Mouse (Mus musculus) layer of hippocampus, postnatal 36 days (tissue): ENCODE results near the gene Rtl8b. TPM values are rescaled to one million over a fixed set of nuclear protein-coding genes. Genes with fewer than 3 reads are reported as not detected.
"Not testable (repeated sequence)": the region's sequence is repeated elsewhere in the genome, so short reads cannot be mapped to it uniquely, and the experiment has no call there.

Experiments
- DNase-seq, 2 experiments: peaks; one replicate each; pipeline ENCODE4 v3.0.0; 2022
- total RNA-seq, 2 experiments: library from RNA; stranded (reverse); gene quantifications; 2 replicates each; pipeline ENCODE4 v1.2.3; 2021

Gene Rtl8b
- total RNA-seq: 100 to 1,000 TPM; 177 to 197 TPM

- peak; percentile 82 to 83 for DNase-seq
These were observed at the start of gene Rtl8b for GRCm38 (mm10) chrX:53670294-53670693. TSS of gene Rtl8b (minus strand) at chrX:53670408.

GRCm38 (mm10) chrX:53716323-53717182 lies 46.3 kb upstream of the Rtl8b start:
- peak; percentile 16 to 39 for DNase-seq

- no peak for DNase-seq
These were observed 45.7 kb upstream of the Rtl8b start for GRCm38 (mm10) chrX:53715942-53716322.

- DNase-seq: no peak
These were observed 32.5 kb upstream of the Rtl8b start for GRCm38 (mm10) chrX:53702673-53703072.

GRCm38 (mm10) chrX:53699225-53699624 lies 29.0 kb upstream of the Rtl8b start:
- DNase-seq: no peak

GRCm38 (mm10) chrX:53694008-53694777 lies 24.0 kb upstream of the Rtl8b start:
- DNase-seq: no peak

- no peak for DNase-seq
These were observed 22.9 kb upstream of the Rtl8b start for GRCm38 (mm10) chrX:53693141-53693540.

- no peak for DNase-seq
These were observed 21.9 kb upstream of the Rtl8b start for GRCm38 (mm10) chrX:53692065-53692464.

GRCm38 (mm10) chrX:53684676-53685075 lies 14.5 kb upstream of the Rtl8b start:
- DNase-seq: not testable (repeated sequence)

GRCm38 (mm10) chrX:53682650-53683049 lies 12.4 kb upstream of the Rtl8b start:
- not testable (repeated sequence) for DNase-seq

GRCm38 (mm10) chrX:53676943-53677342 lies 6.7 kb upstream of the Rtl8b start:
- peak; percentile 40 to 66 for DNase-seq

GRCm38 (mm10) chrX:53670696-53671095 lies 488 bp upstream of the Rtl8b start:
- DNase-seq: not testable (repeated sequence)

GRCm38 (mm10) chrX:53669557-53670270 lies 494 bp downstream of the Rtl8b start:
- DNase-seq: not testable (repeated sequence)

- DNase-seq: not testable (repeated sequence)
These were observed 17.3 kb downstream of the Rtl8b start for GRCm38 (mm10) chrX:53652917-53653316.

- no peak for DNase-seq
These were observed 24.3 kb downstream of the Rtl8b start for GRCm38 (mm10) chrX:53645885-53646284.

- DNase-seq: peak; percentile 62 to 65
These were observed 26.9 kb downstream of the Rtl8b start, which contains the start of gene Rtl8a for GRCm38 (mm10) chrX:53642980-53643961. TSS of gene Rtl8a (minus strand) at chrX:53643682.

GRCm38 (mm10) chrX:53642604-53642979 lies 27.6 kb downstream of the Rtl8b start:
- DNase-seq: peak in 1 of 2 experiments; percentile 8

- not testable (repeated sequence) for DNase-seq
These were observed 32.1 kb downstream of the Rtl8b start for GRCm38 (mm10) chrX:53638107-53638506.
